Mouse (Mus musculus) MEL (cell line): Measurements from ENCODE around the gene Syp. TPM values are rescaled to one million over a fixed set of nuclear protein-coding genes. Genes with fewer than 3 reads are reported as not detected.

Source experiments
- DNase-seq: peaks from one replicate; pipeline ENCODE4 v3.0.0; 2011; ENCODE audit warnings: low read depth, low spot score
- H3K27ac ChIP-seq: 2 replicates; pipeline ENCODE4 v1.5.1; 2012; ENCODE audit warnings: low read depth, mild to moderate bottlenecking, control low read depth, low read length, moderate library complexity; ENCODE audit not compliant: control insufficient read depth
- H3K27me3 ChIP-seq, 2 experiments: fragments of 150-350 bp in 1 of 2; sonication (generic) in 1 of 2; 2 replicates each; pipeline ENCODE4 v1.6.1; 2012; ENCODE audit warnings: low read length in 2 of 2, mild to moderate bottlenecking in 2 of 2, improper control_type of control experiment in 1 of 2, moderate library complexity in 1 of 2; ENCODE audit not compliant: insufficient read depth in 2 of 2, control insufficient read depth in 1 of 2
- H3K36me3 ChIP-seq, 2 experiments: 2 replicates each; pipeline ENCODE4 v1.6.1; 2012 to 2014; ENCODE audit warnings: low read length in 2 of 2, improper control_type of control experiment in 1 of 2, inconsistent platforms in 1 of 2, mild to moderate bottlenecking in 1 of 2; ENCODE audit not compliant: insufficient read depth in 2 of 2, control insufficient read depth in 1 of 2
- H3K4me1 ChIP-seq, 2 experiments: fragments of 150-350 bp in 1 of 2; sonication (generic) in 1 of 2; 2 replicates each; pipeline ENCODE4 v1.6.1; 2012; ENCODE audit warnings: low read length in 2 of 2, improper control_type of control experiment in 1 of 2, mild to moderate bottlenecking in 1 of 2; ENCODE audit not compliant: insufficient read depth in 2 of 2, control insufficient read depth in 1 of 2
- H3K4me3 ChIP-seq, 2 experiments: fragments of 150-350 bp in 1 of 2; sonication (generic) in 1 of 2; 2 replicates each; pipeline ENCODE4 v1.5.1; 2012; ENCODE audit warnings: low read depth in 2 of 2, low read length in 2 of 2, mild to moderate bottlenecking in 2 of 2, moderate library complexity in 2 of 2, control low read depth in 1 of 2, improper control_type of control experiment in 1 of 2; ENCODE audit not compliant: control insufficient read depth in 1 of 2, insufficient read depth in 1 of 2
- H3K79me2 ChIP-seq: 2 replicates; pipeline ENCODE4 v1.6.1; 2012; ENCODE audit warnings: mild to moderate bottlenecking, low read length, moderate library complexity; ENCODE audit not compliant: control insufficient read depth, poor library complexity, insufficient read depth
- H3K9ac ChIP-seq: 2 replicates; pipeline ENCODE4 v1.6.1; 2012; ENCODE audit warnings: low read depth, mild to moderate bottlenecking, control low read depth, low read length, moderate library complexity; ENCODE audit not compliant: control insufficient read depth, poor library complexity, severe bottlenecking
- H3K9me3 ChIP-seq: fragments of 150-350 bp; sonication (generic); replicated peaks from 2 replicates; pipeline ENCODE4 v1.6.1; 2012; ENCODE audit warnings: mild to moderate bottlenecking, low read length, improper control_type of control experiment, moderate library complexity; ENCODE audit not compliant: insufficient read depth
- BHLHE40 ChIP-seq: IDR thresholded peaks from 2 replicates; pipeline ENCODE4 v1.6.1; 2012; ENCODE audit warnings: low read depth, mild to moderate bottlenecking, inconsistent platforms, low read length, improper control_type of control experiment, borderline replicate concordance
- CHD1 ChIP-seq: IDR thresholded peaks from 2 replicates; pipeline ENCODE4 v1.6.1; 2012; ENCODE audit warnings: low read depth, mild to moderate bottlenecking, inconsistent platforms, low read length, improper control_type of control experiment
- CHD2 ChIP-seq: IDR thresholded peaks from 2 replicates; pipeline ENCODE4 v1.6.1; 2011; ENCODE audit warnings: low read length, improper control_type of control experiment
- CTCF ChIP-seq, 3 experiments: IDR thresholded peaks in 2 of 3; conservative IDR thresholded peaks in 1 of 3; 2 replicates each; pipeline ENCODE4 v1.5.1; 2011 to 2012; ENCODE audit warnings: low read length in 3 of 3, low read depth in 2 of 3, mild to moderate bottlenecking in 2 of 3, improper control_type of control experiment in 1 of 3, inconsistent platforms in 1 of 3, mixed read lengths in 1 of 3, moderate library complexity in 1 of 3; ENCODE audit not compliant: control insufficient read depth in 1 of 3, insufficient read depth in 1 of 3, poor library complexity in 1 of 3, severe bottlenecking in 1 of 3
- E2F4 ChIP-seq: IDR thresholded peaks from 2 replicates; pipeline ENCODE4 v1.6.1; 2011; ENCODE audit warnings: low read depth, low read length, improper control_type of control experiment, borderline replicate concordance
- ELF1 ChIP-seq: IDR thresholded peaks from 2 replicates; pipeline ENCODE4 v1.6.1; 2014; ENCODE audit warnings: low read depth, mild to moderate bottlenecking, inconsistent platforms, low read length, improper control_type of control experiment, moderate library complexity
- EP300 ChIP-seq, 2 experiments: IDR thresholded peaks; 2 replicates each; pipeline ENCODE4 v1.6.1; 2011; ENCODE audit warnings: improper control_type of control experiment in 2 of 2, low read length in 2 of 2, low read depth in 1 of 2, mild to moderate bottlenecking in 1 of 2
- ETS1 ChIP-seq: IDR thresholded peaks from 2 replicates; pipeline ENCODE4 v1.6.1; 2012; ENCODE audit warnings: low read depth, mild to moderate bottlenecking, inconsistent platforms, low read length, improper control_type of control experiment, moderate library complexity
- GABPA ChIP-seq: IDR thresholded peaks from 2 replicates; pipeline ENCODE4 v1.6.1; 2012; ENCODE audit warnings: low read depth, mild to moderate bottlenecking, inconsistent platforms, low read length, improper control_type of control experiment, moderate library complexity
- GATA1 ChIP-seq: IDR thresholded peaks from 2 replicates; pipeline ENCODE4 v1.6.1; 2011; ENCODE audit warnings: low read depth, low read length, improper control_type of control experiment
- HCFC1 ChIP-seq: IDR thresholded peaks from 2 replicates; pipeline ENCODE4 v1.6.1; 2012; ENCODE audit warnings: low read depth, mild to moderate bottlenecking, inconsistent platforms, low read length, improper control_type of control experiment, moderate library complexity
- JUND ChIP-seq: IDR thresholded peaks from 2 replicates; pipeline ENCODE4 v1.6.1; 2011; ENCODE audit warnings: low read depth, mild to moderate bottlenecking, improper control_type of control experiment, low read length
- KAT2A ChIP-seq: conservative IDR thresholded peaks from 2 replicates; pipeline ENCODE4 v1.6.1; 2012; ENCODE audit warnings: low read depth, low read length, improper control_type of control experiment, inconsistent platforms
- MAFK ChIP-seq: IDR thresholded peaks from 2 replicates; pipeline ENCODE4 v1.6.1; 2011; ENCODE audit warnings: low read depth, mild to moderate bottlenecking, low read length, improper control_type of control experiment, borderline replicate concordance
- MAX ChIP-seq: IDR thresholded peaks from 2 replicates; pipeline ENCODE4 v1.6.1; 2011; ENCODE audit warnings: low read length, improper control_type of control experiment
- MAZ ChIP-seq: IDR thresholded peaks from 2 replicates; pipeline ENCODE4 v1.6.1; 2012; ENCODE audit warnings: low read depth, mild to moderate bottlenecking, inconsistent platforms, low read length, improper control_type of control experiment
- MEF2A ChIP-seq: IDR thresholded peaks from 2 replicates; pipeline ENCODE4 v1.6.1; 2014; ENCODE audit warnings: low read depth, mild to moderate bottlenecking, inconsistent platforms, low read length, improper control_type of control experiment; ENCODE audit not compliant: poor library complexity, insufficient replicate concordance, severe bottlenecking; ENCODE audit errors: extremely low read depth
- MXI1 ChIP-seq: IDR thresholded peaks from 2 replicates; pipeline ENCODE4 v1.6.1; 2011; ENCODE audit warnings: mild to moderate bottlenecking, low read depth, low read length, improper control_type of control experiment
- MYC ChIP-seq: IDR thresholded peaks from 2 replicates; pipeline ENCODE4 v1.6.1; 2011; ENCODE audit warnings: low read depth, mild to moderate bottlenecking, low read length, improper control_type of control experiment, moderate library complexity
- NELFE ChIP-seq: IDR thresholded peaks from 2 replicates; pipeline ENCODE4 v1.6.1; 2011; ENCODE audit warnings: low read depth, low read length, improper control_type of control experiment
- NRF1 ChIP-seq: IDR thresholded peaks from 2 replicates; pipeline ENCODE4 v1.6.1; 2014; ENCODE audit warnings: low read depth, mild to moderate bottlenecking, inconsistent platforms, low read length, improper control_type of control experiment, moderate library complexity; ENCODE audit not compliant: poor library complexity, insufficient read depth, severe bottlenecking
- POLR2A ChIP-seq, 2 experiments: IDR thresholded peaks; 2 replicates each; pipeline ENCODE4 v1.6.1; 2011 to 2012; ENCODE audit warnings: low read length in 2 of 2, mild to moderate bottlenecking in 2 of 2, control low read depth in 1 of 2, improper control_type of control experiment in 1 of 2, low read depth in 1 of 2, moderate library complexity in 1 of 2; ENCODE audit not compliant: control insufficient read depth in 1 of 2, insufficient read depth in 1 of 2, poor library complexity in 1 of 2
- POLR2AphosphoS2 ChIP-seq: IDR thresholded peaks from 2 replicates; pipeline ENCODE4 v1.6.1; 2011; ENCODE audit warnings: low read length, improper control_type of control experiment
- POLR2AphosphoS5 ChIP-seq: IDR thresholded peaks from 2 replicates; pipeline ENCODE4 v1.6.1; 2012; ENCODE audit warnings: low read depth, borderline replicate concordance, mild to moderate bottlenecking, inconsistent platforms, low read length, moderate library complexity, mixed read lengths
- RAD21 ChIP-seq: IDR thresholded peaks from 2 replicates; pipeline ENCODE4 v1.6.1; 2011; ENCODE audit warnings: mild to moderate bottlenecking, low read depth, low read length, improper control_type of control experiment
- RCOR1 ChIP-seq: IDR thresholded peaks from 2 replicates; pipeline ENCODE4 v1.6.1; 2012; ENCODE audit warnings: low read depth, mild to moderate bottlenecking, inconsistent platforms, low read length, improper control_type of control experiment
- SIN3A ChIP-seq: IDR thresholded peaks from 2 replicates; pipeline ENCODE4 v1.6.1; 2012; ENCODE audit warnings: low read length, improper control_type of control experiment, inconsistent platforms
- TAL1 ChIP-seq: IDR thresholded peaks from 2 replicates; pipeline ENCODE4 v1.6.1; 2012; ENCODE audit warnings: mild to moderate bottlenecking, inconsistent platforms, low read length, moderate library complexity, mixed read lengths
- TBP ChIP-seq: IDR thresholded peaks from 2 replicates; pipeline ENCODE4 v1.8.0; 2011; ENCODE audit warnings: low read depth, low read length, improper control_type of control experiment
- TCF12 ChIP-seq: IDR thresholded peaks from 2 replicates; pipeline ENCODE4 v1.6.1; 2014; ENCODE audit warnings: low read depth, mild to moderate bottlenecking, inconsistent platforms, low read length, improper control_type of control experiment, moderate library complexity
- UBTF ChIP-seq: IDR thresholded peaks from 2 replicates; pipeline ENCODE4 v1.6.1; 2012; ENCODE audit warnings: low read depth, mild to moderate bottlenecking, inconsistent platforms, low read length, improper control_type of control experiment, moderate library complexity, borderline replicate concordance; ENCODE audit not compliant: insufficient read depth
- USF2 ChIP-seq, 2 experiments: IDR thresholded peaks; 2 replicates each; pipeline ENCODE4 v1.6.1; 2011 to 2012; ENCODE audit warnings: improper control_type of control experiment in 2 of 2, low read length in 2 of 2, borderline replicate concordance in 1 of 2, inconsistent platforms in 1 of 2, low read depth in 1 of 2, mild to moderate bottlenecking in 1 of 2; ENCODE audit not compliant: insufficient read depth in 1 of 2
- ZC3H11A ChIP-seq: IDR thresholded peaks from 2 replicates; pipeline ENCODE4 v1.6.1; 2012; ENCODE audit warnings: low read depth, mild to moderate bottlenecking, inconsistent platforms, low read length, improper control_type of control experiment
- ZKSCAN1 ChIP-seq: IDR thresholded peaks from 2 replicates; pipeline ENCODE4 v1.6.1; 2012; ENCODE audit warnings: low read depth, mild to moderate bottlenecking, inconsistent platforms, low read length, improper control_type of control experiment, moderate library complexity
- ZMIZ1 ChIP-seq: IDR thresholded peaks from 2 replicates; pipeline ENCODE4 v1.6.1; 2012; ENCODE audit warnings: low read depth, mild to moderate bottlenecking, inconsistent platforms, low read length, improper control_type of control experiment, moderate library complexity
- ZNF384 ChIP-seq: IDR thresholded peaks from 2 replicates; pipeline ENCODE4 v1.6.1; 2012; ENCODE audit warnings: low read depth, mild to moderate bottlenecking, inconsistent platforms, low read length, improper control_type of control experiment
- polyA plus RNA-seq, 2 experiments: library from polyadenylated mRNA; stranded (reverse) in 1 of 2; unstranded in 1 of 2; fragments of >175 nt in 1 of 2; fragments of >200 nt in 1 of 2; gene quantifications; 2 replicates each; pipeline versions ENCODE4 v1.2.1 to v1.2.4; 2012; ENCODE audit warnings: low replicate concordance in 2 of 2, low read depth in 1 of 2; ENCODE audit not compliant: insufficient read length in 2 of 2, insufficient read depth in 1 of 2, missing spikeins in 1 of 2
- total RNA-seq: library from RNA; depleted of rRNA; stranded (reverse); fragments of 300-350 nt; gene quantifications from 2 replicates; pipeline ENCODE4 v1.2.3, GENCODE M21; 2012

The Syp gene
- total and polyA plus RNA-seq, 3 experiments = 0.54 to 2.3 TPM; not detected in 1

DNA sequence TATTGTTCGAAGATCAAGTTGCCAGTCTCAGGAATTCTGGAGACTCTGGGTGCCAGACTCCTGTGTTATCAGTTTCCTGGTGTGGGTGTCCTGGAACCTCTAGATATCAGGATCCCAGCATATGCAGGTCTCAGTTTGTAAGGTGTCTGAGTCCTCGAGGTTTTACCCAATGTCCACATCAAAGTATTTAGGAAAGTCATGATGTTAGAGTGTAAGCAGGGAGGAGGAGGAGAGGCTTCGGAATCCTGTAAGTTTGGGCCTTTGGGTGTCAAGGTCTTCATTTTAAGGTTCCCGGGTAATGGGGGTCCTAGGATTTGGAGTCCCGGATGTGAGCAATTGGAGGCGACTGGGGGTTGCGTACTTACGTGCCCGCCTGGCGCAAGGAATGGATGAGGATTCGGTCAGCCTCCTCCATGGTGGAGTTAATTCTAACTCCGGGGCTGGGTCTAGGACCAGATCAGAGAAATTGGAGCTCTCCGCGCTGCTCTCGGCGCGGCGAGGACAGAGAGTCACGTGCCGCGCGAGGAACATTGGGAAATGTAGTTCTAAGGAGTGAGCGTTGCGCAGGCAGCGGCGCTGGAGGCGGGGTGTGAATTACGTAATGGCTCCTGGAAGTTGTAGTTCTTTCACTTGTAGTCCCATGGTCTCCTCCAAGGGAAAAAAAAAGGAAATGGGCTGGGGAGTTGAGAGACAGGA, 33.2 kb upstream of the Syp start, which contains the start of gene Ccdc22:
Gene Ccdc22, minus strand, starts transcription at position 639 of the 696 bp plus-strand sequence.
- H3K9me3 ChIP-seq = no peaks in the 10 kb centered on the region
- peak within 1 kb of the TSS; percentile 20 for H3K27ac ChIP-seq
- peaks cover 0 to 5% of the 10 kb centered on the region in 2 experiments; a peak in 3 of 4 replicates for H3K36me3 ChIP-seq
- H3K79me2 ChIP-seq = peaks cover 5% of the 10 kb centered on the region; the same call in 1 of the 2 replicates
- DNase-seq = peak; percentile 96
- peaks cover 0 to 12% of the 10 kb centered on the region in 2 experiments; a peak in 2 of 4 replicates for H3K4me1 ChIP-seq
- peak within 1 kb of the TSS; percentile 76 for H3K9ac ChIP-seq
- peak within 1 kb of the TSS; percentile 49 to 66 for H3K4me3 ChIP-seq
- H3K27me3 ChIP-seq = peaks cover 0 to 2% of the 10 kb centered on the region in 2 experiments; a peak in 1 of 4 replicates
- no peak for TF ChIP-seq ZKSCAN1
- TF ChIP-seq MAZ = no peak
- TF ChIP-seq POLR2AphosphoS2 = no peak
- TF ChIP-seq JUND = no peak
- peak; percentile 72; the same call in 1 of the 2 replicates for TF ChIP-seq MYC
- peak; percentile 56 for TF ChIP-seq GATA1
- no peak for TF ChIP-seq RCOR1
- TF ChIP-seq KAT2A = peak; percentile 94
- no peak for TF ChIP-seq MAFK
- TF ChIP-seq MEF2A = no peak
- TF ChIP-seq POLR2AphosphoS5 = no peak
- no peak for TF ChIP-seq ELF1
- 0 out of 2 replicates have a peak, but pooled peaks have one; percentile 55 for TF ChIP-seq TBP
- TF ChIP-seq E2F4 = no peak
- no peak for TF ChIP-seq MXI1
- TF ChIP-seq USF2 (IDR thresholded peaks at IDR 0.05; ENCODE audit: borderline replicate concordance in 1 of 2, insufficient read depth in 1 of 2, low read depth in 1 of 2, low read length in 2 of 2) = peak; percentile 82 to 94
- TF ChIP-seq HCFC1 = peak; percentile 100
- TF ChIP-seq ZC3H11A = no peak
- TF ChIP-seq MAX = peak; percentile 96
- TF ChIP-seq TCF12 = no peak
- no peak for TF ChIP-seq ZMIZ1
- TF ChIP-seq ZNF384 = peak; percentile 87
- TF ChIP-seq CHD2 = no peak
- no peak for TF ChIP-seq CHD1
- peak; percentile 59 for TF ChIP-seq TAL1
- TF ChIP-seq ETS1 = no peak
- TF ChIP-seq EP300 (IDR thresholded peaks at IDR 0.05; ENCODE audit: low read depth in 1 of 2, low read length in 2 of 2) = no peak
- TF ChIP-seq BHLHE40 = peak; percentile 96
- peak; percentile 74 for TF ChIP-seq NRF1
- peak in 1 of 2 experiments; percentile 75; a peak in 2 of 4 replicates for TF ChIP-seq POLR2A (IDR thresholded peaks at IDR 0.05; ENCODE audit: control insufficient read depth in 1 of 2, insufficient read depth in 1 of 2, low read depth in 1 of 2, low read length in 2 of 2, poor library complexity in 1 of 2)
- TF ChIP-seq NELFE = peak; percentile 45
- no peak for TF ChIP-seq GABPA
- TF ChIP-seq RAD21 = no peak
- no peak for TF ChIP-seq CTCF (IDR thresholded peaks at IDR 0.05 in 2 of 3, conservative IDR thresholded peaks at IDR 0.05 in 1 of 3; ENCODE audit: control insufficient read depth in 1 of 3, insufficient read depth in 1 of 3, low read depth in 2 of 3, low read length in 3 of 3, poor library complexity in 1 of 3, severe bottlenecking in 1 of 3)
- TF ChIP-seq SIN3A = peak; percentile 92
- TF ChIP-seq UBTF = no peak
